Mouse (Mus musculus): ENCODE data around the gene 1700020N15Rik.
"Not testable (repeated sequence)": the region's sequence is repeated elsewhere in the genome, so short reads cannot be mapped to it uniquely, and the experiment has no call there.

Gene 1700020N15Rik

DNA sequence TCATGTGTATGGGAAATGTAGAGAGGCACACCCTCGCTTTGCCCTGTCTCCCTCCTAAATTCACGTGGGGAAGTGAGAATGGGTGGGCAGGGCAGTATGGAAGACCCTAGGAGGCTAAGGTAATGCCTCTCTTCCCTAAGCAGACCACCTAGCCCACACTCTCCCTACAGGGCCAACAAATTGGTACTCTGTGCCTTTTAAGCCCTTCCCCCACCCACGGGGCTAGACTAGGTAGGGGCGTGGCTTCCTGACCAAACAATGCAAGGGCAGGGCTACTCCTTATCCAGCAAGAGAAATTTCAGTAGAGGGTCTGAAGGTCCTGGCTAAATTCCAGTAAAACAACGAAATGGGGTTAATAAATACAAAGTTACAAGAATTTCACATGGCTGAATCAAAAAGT lies at the start of gene 1700020N15Rik:
Gene 1700020N15Rik, plus strand, starts transcription at position 301 of the 400 bp plus-strand sequence.
- not testable (repeated sequence) for DNase-seq (ENCODE audit: inconsistent age in 2 of 2, low spot score in 1 of 2)

DNA sequence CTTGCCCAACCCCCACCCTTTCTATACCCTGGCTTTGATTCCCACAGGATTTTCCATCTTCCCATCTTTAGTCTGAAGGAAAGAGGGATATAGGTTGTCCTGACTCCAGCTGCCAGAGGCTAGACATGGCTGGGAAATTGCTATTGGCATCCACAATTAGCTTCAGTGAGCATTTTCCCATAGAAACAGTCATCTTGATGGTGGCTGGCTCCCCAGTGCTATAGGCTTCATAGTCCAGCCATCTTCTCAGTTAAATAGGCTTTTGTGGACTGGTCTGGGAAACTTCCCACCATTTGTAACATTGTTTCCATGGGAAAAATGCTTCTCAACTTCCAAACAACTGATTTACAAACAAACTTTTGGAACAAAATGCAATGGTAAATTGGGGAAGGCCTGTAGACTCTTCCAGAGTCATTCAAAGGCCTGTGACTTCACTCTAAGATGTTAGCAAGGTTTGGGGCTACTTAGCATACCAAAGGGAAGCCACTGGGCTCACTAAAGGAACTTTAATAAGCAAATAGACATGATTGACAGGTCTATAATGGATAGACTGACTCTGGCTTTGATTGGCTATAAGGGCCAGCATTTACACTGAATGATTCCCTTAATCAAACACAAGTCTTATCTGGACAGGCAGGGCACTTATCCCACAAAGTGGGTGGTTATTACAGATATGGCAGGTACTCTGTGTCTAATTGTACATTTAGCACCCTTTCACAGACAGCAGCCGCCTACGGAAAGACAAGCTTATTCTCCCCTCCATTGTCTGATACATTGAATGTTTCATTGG lies 31.9 kb downstream of the 1700020N15Rik start:
- no peak for DNase-seq (ENCODE audit: inconsistent age in 2 of 2, low spot score in 1 of 2)
